Mouse (Mus musculus) adrenal gland, adult 2 months (tissue): ENCODE results near the gene Klhl20. TPM values are rescaled to one million over a fixed set of nuclear protein-coding genes. Genes with fewer than 3 reads are reported as not detected.
"Not testable (repeated sequence)": the region's sequence is repeated elsewhere in the genome, so short reads cannot be mapped to it uniquely, and the experiment has no call there.

ENCODE experiments used
- DNase-seq: peaks from one replicate; pipeline ENCODE4 v3.0.0; 2021
- long read RNA-seq: library from polyadenylated mRNA; stranded (forward); transcript quantifications from one replicate; pipeline ENCODE4 v2.0.0, GENCODE M21; 2021
- polyA plus RNA-seq: library from polyadenylated mRNA; depleted of rRNA; stranded (reverse); fragments of >200 nt; gene quantifications from 2 replicates; pipeline ENCODE4 v1.2.3, GENCODE M21; 2012; rRNA removed
- total RNA-seq, 2 experiments: library from RNA; stranded (reverse); gene quantifications; 2 replicates each; pipeline ENCODE4 v1.2.3; 2021

Klhl20 gene
- total RNA-seq (10 to 100 TPM; 14.1 to 17.2 TPM), polyA plus RNA-seq (2.9 and 4.4 TPM in 2 replicates)
- long read RNA-seq, full-length matches to known transcripts: 3 of 7 reads
- long read RNA-seq, partial matches to known transcripts: 3 of 7 reads
- long read RNA-seq, other reads (novel, unspliced or antisense): 1 of 7 reads

- peak; percentile 94 for DNase-seq
These were observed at the start of gene Klhl20 for GRCm38 (mm10) chr1:161130726-161131664. Klhl20 (minus strand) TSS chr1:161131511.

- peak; percentile 30 for DNase-seq
These were observed 49.4 kb upstream of the Klhl20 start for GRCm38 (mm10) chr1:161180674-161181073.

GRCm38 (mm10) chr1:161170651-161171050 is 39.3 kb upstream of the Klhl20 start:
- peak; percentile 88 for DNase-seq

DNA sequence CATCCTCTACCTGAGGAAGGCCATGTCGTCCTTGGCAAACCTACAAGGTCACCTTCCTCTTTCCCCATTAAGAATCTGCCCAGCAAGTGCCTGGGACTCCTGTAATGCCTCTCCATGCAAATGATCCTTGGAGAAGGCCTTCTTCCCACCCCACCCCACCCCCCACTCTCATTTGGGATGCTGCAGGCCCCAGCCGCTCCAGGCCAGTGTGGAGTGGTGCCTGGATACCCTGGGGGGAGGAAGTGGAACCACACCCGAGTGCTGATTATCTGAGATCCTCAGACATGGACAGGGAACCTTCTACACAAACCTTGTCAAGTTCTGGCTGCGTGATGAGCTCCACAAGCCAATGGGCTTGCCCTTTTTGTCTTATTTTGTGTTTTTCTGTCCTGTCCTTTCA is 29.0 kb upstream of the Klhl20 start:
- DNase-seq: no peak

DNA sequence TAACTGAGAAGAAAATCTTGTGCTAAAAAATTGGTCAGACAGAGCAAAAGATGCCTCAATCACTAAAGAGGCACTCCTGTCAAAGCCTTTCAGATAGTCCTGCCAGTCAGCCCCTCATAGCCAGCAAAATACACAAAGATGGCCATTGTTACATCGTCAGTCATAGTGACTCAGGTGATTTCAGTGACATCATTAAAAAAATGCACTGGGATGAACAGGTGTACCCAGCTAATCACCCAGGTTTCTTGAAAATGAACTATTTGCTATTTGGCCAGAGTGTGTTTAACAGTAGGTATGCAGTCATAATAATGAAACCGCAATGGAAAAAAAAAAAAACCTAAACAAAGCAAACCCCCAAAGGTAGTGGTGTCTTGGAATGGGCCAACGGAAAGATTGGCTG is 27.9 kb upstream of the Klhl20 start, which contains the start of gene Tex50:
TSS of gene Tex50 (minus strand) at position 101 of the 400 bp plus-strand sequence.
- no peak for DNase-seq

DNA sequence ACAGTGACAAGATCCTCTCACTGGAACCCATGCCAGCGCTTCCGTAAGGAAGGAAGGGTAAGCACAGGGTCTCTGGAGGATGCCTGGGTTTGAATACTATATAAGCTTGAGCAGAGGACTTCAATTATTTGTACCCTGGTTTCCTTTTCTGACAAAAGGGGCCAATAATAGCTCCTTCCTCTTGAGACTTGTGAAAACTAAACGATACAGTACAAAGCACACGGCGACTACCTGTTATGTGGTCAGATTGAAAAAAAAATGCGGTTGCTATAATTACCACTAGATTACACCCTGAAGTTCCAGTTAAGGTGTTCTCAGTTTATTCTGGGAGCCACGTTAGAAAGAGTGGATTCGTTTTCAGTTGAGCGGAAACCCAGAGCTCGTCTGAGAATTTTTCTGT is 25.2 kb upstream of the Klhl20 start:
- no peak for DNase-seq

GRCm38 (mm10) chr1:161151098-161151497 is 19.8 kb upstream of the Klhl20 start:
- DNase-seq: no peak

DNA sequence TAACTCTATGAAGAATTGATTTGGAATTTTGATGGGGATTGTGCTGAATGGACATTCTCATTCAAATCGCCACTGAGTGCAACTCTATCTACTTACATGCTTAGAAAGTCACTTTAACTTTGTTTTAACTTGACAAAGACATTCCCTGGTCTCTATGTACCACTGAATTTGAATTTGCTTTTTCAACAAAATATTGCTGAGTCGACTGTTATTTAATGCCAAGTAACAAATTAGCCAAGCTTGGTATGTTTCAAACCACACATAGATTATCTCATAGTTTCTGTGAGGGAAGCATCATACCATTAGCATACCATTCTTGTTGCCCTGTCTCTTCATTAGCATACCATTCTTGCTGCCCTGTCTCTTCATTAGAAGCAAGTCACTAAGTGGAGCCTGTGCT is 16.6 kb upstream of the Klhl20 start:
- no peak for DNase-seq

GRCm38 (mm10) chr1:161145611-161146010 is 14.3 kb upstream of the Klhl20 start:
- DNase-seq: not testable (repeated sequence)

DNA sequence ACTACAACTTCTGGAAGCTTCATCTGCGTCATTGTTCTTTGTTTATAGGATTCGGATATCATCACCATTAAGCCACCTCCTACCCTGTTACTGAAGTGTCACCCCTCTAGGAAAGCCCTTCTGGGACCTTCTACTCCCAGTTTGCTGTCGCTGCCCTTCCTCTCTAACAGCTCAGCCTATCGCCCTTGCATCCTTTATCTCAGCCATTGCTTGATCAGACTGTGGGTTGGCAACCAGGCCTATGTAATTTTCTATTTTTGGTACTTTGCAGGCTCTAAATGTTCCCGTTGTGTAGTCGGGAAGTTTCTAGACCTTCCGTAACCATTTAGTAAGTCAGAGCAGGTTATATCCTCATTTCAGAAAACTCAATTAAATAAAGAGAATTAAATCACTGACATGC is 11.9 kb upstream of the Klhl20 start:
- no peak for DNase-seq

- peak; percentile 85 for DNase-seq
These were observed 11.3 kb upstream of the Klhl20 start, which contains the start of gene Ankrd45 for GRCm38 (mm10) chr1:161142531-161143159. Ankrd45 (plus strand) TSS chr1:161142691.

- peak; percentile 7 for DNase-seq
These were observed 8.9 kb upstream of the Klhl20 start for GRCm38 (mm10) chr1:161140026-161140762.

- no peak for DNase-seq
These were observed 8.2 kb upstream of the Klhl20 start for GRCm38 (mm10) chr1:161139496-161139895.

DNA sequence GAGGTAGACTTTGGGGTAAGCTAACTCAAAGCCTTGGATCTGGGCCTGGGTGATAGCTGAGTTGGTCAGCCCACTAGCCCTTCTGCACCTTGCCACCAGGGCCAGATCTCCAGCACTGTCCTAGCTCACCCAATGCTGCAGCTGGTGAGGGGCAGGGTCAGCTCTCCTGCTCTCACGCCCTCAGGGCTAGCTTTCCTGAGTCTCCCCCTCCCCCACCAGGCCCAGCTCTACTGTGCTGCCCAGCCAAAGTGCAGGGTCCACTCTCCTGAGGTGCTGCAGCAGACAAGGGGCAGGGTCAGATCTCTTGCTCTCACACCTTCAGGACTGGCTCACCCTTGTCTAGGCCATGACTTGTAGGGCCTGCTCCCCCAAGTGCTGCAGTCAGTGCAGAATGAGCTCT is 4.8 kb downstream of the Klhl20 start:
- no peak for DNase-seq

DNA sequence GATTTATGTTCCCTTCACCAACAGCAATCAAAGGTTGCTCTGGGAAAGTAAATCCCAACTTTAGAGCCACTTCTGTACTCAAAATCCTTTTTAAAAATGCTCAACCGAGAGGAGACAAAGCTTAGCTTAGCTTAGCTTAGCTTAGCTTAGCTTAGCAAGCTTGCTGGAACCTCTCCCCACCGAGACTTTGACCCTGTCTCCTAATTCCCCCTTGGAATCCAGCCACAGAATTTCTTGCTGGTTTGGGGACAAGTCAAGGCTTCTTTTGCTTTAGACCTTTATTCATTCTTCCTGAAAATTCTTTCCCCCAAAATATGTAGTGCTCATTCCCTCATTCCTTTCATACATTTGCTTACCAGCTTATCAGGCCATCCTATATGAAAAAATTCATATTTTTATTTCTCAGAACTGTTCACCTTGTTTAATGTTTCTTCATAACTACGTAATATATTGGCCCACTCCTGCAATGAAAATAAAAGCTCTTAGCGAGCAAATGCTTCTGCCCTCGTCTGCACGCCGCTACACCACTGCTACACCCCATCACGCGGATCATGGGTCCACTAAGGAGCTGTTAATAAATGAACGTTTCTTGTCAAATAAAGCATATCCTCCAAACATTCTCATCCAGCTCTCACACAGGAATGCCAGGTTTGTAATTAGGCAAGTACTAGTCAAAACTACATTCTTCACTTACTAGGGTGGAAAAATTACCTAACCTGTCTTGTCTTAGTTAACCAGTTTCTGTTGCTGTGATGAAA is 8.5 kb downstream of the Klhl20 start:
- no peak for DNase-seq

DNA sequence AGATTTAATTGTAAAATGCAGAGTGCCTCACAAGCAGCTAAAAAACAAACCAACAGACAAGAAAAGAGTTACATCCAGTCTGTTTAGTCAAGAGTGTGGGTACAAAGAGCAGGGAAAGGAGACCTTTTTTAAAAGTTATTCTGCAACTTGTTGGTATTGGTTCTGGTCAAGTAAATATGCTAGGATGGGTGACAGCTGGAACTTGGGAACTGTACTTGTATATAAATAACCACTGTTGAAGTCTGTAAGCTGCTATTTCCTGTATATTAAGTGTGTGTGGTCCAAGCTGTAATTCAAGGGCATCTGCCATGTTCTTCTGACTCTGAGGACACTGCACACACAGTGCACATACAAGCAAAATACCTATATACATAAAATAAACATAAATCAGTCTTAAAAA is 16.7 kb downstream of the Klhl20 start:
- DNase-seq: no peak

DNA sequence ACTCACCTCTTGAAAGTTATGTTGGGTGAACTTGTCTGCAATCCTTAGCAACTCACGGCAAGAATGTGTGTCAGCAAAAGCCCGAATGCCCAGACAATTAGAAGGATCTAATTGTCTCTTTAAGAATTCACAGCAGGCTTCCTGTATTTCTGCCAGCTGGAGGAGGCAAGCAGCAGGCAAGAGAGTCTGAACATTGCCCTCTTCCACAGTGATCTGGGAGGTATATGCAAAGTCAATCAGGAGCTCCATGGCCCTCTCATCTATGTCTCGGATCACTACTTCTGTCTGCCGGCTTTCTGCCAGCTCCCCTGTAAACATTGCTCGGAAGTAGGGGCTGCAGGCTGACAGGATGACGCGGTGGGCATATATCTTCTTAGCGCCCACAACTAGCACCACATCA is 22.1 kb downstream of the Klhl20 start:
- no peak for DNase-seq

DNA sequence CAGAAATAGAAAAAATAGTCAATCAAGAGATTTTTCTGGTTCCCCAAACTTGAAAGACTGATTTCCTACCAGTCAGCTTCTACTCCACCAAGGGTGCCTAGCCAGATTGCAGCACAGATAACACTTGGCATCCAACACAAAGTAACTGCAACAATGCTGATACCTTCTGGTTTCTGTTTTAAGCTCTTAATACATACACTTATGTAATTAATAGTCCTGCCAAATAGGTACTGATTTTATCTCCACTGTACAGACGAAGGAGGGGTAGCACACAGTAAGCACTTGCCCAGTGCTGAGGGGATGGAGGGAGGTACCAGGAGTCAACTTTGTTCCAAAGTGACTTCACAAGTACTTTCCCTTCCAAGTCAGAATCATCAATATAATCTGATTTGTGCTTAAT is 27.5 kb downstream of the Klhl20 start:
- DNase-seq: no peak

DNA sequence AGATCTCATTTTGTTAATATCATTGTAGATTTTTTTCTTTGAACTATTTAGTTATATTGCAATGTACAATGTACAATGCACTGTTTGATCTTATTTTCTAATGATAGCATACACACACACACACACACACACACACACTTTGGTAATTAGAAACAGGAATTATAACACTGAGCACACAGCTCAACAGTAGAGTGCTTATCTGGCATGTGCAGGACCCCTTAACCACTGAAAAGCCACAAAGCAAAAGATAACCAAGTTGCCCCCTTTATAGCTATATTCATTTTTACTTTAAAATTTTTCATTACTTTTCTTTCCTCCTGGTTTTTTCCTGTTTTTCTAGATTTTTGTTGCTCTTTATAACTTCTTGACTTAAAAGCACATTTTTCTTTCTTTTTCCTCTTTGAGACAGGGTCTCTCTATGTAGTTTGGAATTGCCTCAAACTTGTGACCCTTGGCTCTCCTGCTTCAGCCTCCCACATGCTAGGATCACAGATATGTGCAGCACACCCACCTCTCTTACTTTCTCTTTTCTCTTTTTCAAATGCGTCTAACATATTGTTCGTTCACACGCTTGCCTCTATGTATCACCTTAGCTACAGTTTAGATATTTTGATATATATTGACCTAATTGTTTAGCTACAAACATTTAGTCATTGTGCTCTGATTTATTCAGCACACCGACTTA is 31.4 kb downstream of the Klhl20 start:
- DNase-seq: no peak

DNA sequence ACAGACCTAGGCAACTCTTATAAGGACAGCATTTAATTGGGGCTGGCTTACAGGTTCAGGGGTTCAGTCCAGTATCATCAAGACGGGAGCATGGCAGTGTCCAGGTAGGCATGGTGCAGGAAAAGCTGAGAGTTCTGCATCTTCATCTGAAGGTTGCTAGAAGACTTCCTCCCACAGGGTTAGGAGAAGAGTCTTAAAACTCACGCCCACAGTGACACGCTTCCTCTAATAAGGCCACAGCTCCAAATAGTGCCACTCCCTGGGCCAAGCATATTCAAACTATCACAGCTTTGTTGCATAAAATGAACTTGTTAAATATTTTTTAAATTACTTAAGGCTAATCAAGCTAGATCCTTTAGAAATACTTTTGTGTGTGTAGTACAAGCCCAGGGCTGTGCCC is 54.1 kb downstream of the Klhl20 start:
- DNase-seq: no peak

DNA sequence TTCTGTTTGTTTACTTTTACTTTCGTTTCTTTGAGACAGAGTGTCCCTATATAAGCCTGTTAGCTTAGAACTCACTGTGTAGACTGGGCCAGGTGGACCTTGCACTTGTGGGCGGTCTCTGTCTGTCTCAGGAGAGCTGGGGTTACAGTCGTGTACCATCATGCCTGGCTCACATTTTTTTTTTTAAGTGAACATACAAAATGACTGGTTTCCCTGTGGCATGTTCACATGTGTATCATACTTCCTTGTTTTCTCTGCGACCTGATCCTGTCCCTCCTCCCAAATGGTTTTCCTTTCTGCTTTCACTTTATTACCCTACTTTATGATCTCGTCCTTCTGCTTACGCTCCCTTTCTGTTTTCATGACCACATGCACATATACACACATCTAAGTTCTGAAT is 55.1 kb downstream of the Klhl20 start:
- peak; percentile 6 for DNase-seq
